Mouse (Mus musculus) left cerebral cortex, adult 2 months (tissue): ENCODE measurements around the gene Plscr4. TPM values are rescaled to one million over a fixed set of nuclear protein-coding genes. Genes with fewer than 3 reads are reported as not detected.

Source experiments
- DNase-seq, 2 experiments: peaks; one replicate each; pipeline ENCODE4 v3.0.0; 2021 to 2022; ENCODE audit warnings: low spot score in 2 of 2, mixed read lengths in 1 of 2; ENCODE audit errors: extremely low spot score in 1 of 2
- H3K27ac ChIP-seq: fragments of 200-600 bp; 2 replicates; pipeline ENCODE4 v1.8.1; 2022
- H3K4me3 ChIP-seq: fragments of 200-600 bp; 2 replicates; pipeline ENCODE4 v1.8.1; 2022
- CTCF ChIP-seq: fragments of 200-600 bp; IDR thresholded peaks from 2 replicates; pipeline ENCODE4 v1.8.1; 2022; ENCODE audit warnings: antibody characterized with exemption, mild to moderate bottlenecking, moderate library complexity
- intact Hi-C: fragments of 180-260 bp; cut with DNase I; formaldehyde crosslinking; loops from one replicate; pipeline ENCODE4 v1.15.1; 2025
- total RNA-seq, 2 experiments: library from RNA; stranded (reverse); gene quantifications; 2 replicates each; pipeline ENCODE4 v1.2.3; 2021

The Plscr4 gene
- total RNA-seq, 2 experiments from 2014 or later = 1.4 to 1.7 TPM

DNA sequence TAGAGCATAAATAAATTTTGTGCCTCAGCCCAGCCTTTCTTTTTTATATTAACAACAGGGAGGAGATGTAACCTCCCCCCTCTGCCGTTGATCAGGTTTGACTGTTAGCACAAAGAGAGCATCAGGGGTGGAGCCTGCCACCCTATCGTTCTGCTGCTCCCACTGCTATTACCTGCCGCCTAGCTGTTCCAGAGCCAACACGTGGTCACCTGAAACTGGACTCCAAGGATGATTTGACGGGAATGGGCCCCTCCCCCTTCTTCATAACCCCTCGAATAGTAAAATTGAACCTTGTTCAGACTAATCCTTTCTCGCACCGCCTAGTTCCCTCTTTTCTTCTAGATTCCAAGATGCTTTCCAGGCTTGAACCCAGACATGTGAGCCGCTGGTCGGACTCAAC is 63.6 kb downstream of the Plscr4 start:
- TF ChIP-seq CTCF = no peak
- no peak overlapping the region for H3K4me3 ChIP-seq
- DNase-seq = no peak
- H3K27ac ChIP-seq = no peak overlapping the region
- intact Hi-C loops = no loop called here

DNA sequence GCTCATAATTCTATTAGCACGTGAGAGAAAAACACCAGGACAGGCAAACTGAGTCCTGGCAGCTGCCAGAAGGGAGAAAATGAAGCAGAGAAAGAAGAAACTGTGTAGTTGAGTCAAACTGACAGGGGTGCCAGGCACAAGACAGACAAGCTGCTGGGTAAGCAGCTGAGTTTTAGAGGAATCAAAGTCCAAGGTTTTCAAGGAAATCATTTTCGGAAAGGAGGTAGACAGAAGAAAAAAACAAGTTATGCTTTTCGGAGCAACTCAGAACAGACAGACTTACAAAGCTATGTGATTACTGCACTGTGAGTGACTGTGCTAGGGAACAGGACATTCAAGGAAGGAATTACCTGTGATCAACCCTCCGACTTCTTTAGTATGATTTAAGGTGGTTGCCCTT is 67.3 kb downstream of the Plscr4 start:
- no peak for DNase-seq
- Histone ChIP-seq H3K4me3 (no peak overlapping the region), H3K27ac (no peak overlapping the region)
- intact Hi-C loops = no loop called here
- TF ChIP-seq CTCF = no peak

DNA sequence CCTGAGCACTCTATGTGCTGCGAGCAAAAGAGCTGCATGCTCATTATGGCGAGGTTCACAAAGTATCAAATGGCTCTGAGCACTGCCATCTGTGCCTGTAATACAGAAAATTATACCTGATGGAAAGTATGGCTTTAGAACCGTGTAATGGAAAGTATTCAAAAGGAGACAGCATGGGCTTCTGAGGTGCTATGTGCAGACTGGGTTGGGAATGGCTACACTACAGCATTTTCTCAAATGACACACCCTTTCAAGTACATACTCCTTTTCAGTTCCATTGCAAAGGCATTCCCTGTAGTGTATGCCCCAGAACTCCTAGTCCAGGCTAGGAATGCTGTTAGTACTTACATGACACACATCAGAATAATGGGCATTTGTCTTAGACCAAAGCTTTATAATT is 72.9 kb downstream of the Plscr4 start:
- intact Hi-C loops = no loop called here
- no peak overlapping the region for H3K27ac ChIP-seq
- no peak for TF ChIP-seq CTCF
- H3K4me3 ChIP-seq = no peak overlapping the region
- DNase-seq = no peak

DNA sequence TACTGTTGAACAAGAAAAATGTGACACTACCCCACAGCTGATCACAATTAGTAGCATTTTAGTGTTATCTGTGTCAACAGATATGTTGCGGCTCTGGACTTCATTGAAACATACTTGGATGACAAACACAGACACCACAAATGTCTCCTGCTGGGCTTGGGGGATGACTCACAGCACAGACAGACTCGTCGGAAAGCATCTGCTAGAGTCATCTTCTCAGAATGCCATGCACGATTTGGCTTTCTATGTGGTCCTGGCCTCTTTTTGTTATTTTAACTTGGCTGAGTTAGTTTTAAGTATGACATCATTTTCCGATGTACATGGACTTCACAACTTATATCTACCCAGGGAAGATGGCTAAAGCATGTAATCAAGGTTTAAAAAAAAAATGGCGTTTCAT is 80.6 kb downstream of the Plscr4 start:
- no peak for DNase-seq
- no peak for TF ChIP-seq CTCF
- H3K4me3 ChIP-seq = no peak overlapping the region
- intact Hi-C loops = no loop called here
- H3K27ac ChIP-seq = no peak overlapping the region

DNA sequence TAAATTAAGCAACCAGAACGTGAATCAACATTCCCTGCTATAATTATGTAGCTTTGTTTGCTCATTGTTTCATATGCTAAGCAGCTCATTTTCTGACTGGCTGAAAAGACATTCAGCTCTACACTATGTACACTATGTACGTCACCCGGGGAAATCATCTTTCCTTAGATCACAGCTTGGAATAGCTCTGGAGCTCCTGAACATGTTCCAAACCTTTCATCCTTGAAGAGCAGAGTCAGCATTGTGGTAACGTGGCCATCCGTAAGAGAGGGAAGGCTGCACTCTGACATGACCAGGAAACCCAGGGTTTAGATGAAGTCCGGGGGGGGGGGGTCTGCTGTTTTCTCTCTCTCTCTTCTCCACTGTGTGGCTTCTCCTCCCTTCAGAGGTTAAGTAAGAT is 81.0 kb downstream of the Plscr4 start:
- TF ChIP-seq CTCF = no peak
- intact Hi-C loops = no loop called here
- H3K4me3 ChIP-seq = no peak overlapping the region
- DNase-seq = no peak
- H3K27ac ChIP-seq = no peak overlapping the region

Other genes with a start within 250 kb of the Plscr4 start
- gene Plscr1, start 207.6 kb upstream of the Plscr4 start, total RNA-seq = 1 to 10 TPM; 1.6 to 1.7 TPM
- gene Plscr2, start 181.8 kb upstream of the Plscr4 start, total RNA-seq = 1 to 10 TPM; 1.9 to 2.4 TPM
- not detected for gene 1700057G04Rik, start 148.0 kb upstream of the Plscr4 start, total RNA-seq
- gene Plod2, start 84.8 kb downstream of the Plscr4 start, total RNA-seq = 1 to 10 TPM; 4.4 to 5.5 TPM